Mouse (Mus musculus) neural tube, embryonic 10.5 days (tissue): ENCODE data around the gene Sox2.

Source experiments
- DNase-seq: peaks from one replicate; pipeline ENCODE4 v3.0.0-alpha.2; 2017; ENCODE audit warnings: low spot score; ENCODE audit errors: extremely low spot score

The Sox2 gene

DNA sequence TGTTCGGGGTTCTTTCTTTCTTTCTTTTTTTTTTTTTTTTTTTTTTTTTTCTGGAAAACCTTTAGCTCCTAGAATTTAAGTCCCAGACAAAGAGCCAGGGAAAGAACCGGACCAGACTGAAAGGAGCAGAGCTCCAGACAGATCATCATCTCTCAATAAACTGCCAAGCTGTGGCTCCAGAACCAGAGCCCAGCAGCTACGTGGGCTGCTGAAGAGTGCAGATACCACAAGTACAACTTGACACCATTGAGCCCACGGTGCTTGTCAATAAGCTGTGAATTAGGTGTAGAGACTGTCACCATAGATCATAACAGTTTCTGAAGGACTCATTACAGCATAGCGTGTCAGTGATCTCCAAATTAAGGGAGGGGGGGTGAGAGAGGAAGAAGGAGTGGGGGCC lies 7.1 kb upstream of the Sox2 start:
- peak; percentile 27 for DNase-seq

DNA sequence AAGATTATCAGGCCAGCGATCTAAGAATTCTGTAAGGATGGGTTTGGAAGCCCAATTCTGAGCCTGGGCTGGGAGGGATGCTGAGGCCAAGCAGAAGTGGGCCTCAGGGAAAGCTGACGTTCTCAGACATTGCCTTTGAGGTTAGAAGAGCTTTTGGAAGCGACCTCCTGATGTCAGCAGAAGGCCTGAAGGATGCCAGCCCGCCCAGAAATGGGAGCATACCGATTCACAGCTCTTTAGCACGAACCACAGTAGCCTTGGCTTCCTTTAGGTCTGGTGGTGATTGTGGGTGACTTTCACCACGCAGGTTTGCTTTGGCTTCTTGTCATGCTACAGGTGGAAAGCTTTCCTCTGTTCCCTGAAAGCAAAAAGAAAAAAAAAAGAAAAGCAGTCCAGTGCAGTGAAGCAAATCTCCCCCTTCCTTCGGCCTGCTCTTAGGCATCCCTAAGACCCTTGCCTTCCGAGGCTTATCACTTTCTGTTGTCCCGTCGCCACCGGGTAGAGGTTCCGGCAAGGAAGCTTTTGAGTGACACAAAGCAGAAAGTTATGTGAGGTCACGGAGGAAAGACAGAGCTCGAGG lies 6.6 kb upstream of the Sox2 start:
- DNase-seq: peak; percentile 38

DNA sequence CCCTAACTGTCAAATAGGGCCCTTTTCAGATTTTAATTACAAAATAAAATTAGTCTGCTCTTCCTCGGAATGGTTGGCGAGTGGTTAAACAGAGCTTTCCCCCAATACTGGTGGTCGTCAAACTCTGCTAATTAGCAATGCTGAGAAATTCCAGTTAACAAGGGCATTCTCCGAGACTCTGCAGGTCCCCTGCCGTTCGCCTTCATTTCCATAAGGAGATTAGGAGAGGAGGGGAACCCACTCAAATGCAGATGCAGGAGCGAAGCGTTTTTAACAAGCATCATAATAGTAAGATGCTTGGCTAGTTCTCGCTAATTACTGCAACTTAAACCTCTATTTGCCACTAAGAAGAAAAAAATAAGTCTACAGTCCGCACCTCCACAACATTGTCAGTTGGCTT lies 4.0 kb upstream of the Sox2 start:
- DNase-seq: no peak

DNA sequence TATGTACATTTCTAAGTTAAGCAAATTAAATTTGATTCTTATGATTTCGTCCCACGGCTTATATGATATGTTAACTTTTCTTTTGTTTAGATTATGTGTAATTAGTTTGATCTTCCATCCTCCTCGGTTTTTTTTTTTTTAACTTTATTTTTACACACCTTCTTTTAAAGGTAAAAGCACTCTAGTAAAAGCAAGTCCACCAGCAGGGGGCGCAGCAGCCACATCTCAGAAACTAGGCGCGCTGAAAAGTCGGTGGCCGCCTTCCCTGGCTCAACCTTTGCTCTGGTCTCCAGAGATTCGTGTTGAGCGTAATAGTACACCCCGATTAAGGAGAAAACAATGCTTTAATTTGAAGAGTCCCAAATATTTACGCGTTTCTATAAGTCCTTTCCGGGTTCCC lies 2.5 kb upstream of the Sox2 start:
- DNase-seq: peak; percentile 89

DNA sequence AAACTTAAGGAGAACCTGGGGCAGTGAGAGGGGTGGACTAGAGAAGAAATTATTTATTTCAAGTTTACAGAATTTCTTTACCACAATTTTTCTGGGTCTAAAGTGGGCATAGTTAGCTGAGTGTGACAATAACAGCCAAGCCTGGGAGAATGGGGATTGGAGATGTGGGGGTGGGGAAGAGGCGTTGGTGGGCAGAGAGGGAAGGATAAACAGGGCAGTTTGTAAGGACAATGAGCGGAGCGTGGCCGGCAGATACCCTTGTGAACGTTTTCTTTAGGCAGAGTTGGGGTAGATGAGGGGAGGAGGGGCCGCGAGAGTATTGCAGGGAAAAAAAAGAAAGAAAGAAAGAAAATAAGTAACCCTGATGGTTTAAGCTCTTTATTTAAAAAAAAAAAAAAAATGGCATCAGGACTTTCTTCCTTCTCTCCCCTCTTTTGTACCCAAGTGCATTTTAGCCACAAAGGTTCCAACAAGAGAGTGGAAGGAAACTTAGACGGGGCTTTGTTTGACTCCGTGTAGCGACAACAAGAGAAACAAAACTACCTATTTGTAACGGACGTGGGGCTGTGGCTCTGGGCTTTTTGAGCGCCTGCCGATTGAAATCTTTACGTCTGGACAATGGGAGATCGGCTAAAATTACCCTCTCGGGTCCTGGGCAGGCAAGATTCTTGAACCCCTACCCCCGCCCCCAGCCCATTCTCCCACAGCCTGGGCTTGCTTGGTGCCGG lies 1.9 kb upstream of the Sox2 start:
- DNase-seq: peak; percentile 59

DNA sequence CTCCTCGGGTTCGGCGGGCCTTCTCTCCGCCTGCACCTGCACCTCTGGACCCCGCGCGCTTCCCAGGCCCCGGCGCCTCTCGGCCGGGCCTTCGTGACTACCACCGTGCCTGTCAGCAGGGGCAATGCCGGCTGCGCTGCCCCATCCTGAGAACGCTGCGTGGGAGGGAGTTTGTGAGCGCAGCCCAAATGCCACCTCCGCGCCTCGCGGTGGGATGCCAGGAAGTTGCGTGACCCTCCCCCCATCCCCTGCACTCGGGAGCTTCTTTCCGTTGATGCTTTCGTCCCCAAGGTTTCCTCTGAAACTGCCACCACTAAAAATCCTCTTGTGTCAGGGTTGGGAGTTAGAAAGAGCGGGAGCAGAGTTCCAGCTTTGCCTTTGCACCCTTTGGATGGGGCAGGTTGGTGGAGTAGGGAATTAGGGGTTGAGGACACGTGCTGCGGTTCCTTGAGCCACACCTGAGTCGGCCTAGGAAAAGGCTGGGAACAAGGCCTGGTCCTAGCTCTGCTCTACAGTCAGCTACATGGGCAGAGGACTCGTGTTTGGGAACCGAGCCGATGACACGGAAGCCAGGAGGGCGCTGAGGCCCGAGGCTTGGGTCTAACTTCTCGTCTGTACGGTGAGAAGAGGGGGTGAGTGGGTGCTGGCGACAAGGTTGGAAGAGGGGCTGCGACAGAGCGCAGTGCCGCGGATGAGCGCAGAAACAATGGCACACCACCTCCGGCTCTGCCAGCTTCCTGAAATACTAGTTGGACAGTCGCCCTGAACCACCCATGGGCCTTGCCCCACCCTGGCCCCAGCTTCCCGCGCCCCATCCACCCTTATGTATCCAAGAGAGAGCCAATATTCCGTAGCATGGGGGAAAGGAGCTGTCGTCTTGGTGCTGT lies 1.1 kb upstream of the Sox2 start:
- DNase-seq: peak; percentile 72

DNA sequence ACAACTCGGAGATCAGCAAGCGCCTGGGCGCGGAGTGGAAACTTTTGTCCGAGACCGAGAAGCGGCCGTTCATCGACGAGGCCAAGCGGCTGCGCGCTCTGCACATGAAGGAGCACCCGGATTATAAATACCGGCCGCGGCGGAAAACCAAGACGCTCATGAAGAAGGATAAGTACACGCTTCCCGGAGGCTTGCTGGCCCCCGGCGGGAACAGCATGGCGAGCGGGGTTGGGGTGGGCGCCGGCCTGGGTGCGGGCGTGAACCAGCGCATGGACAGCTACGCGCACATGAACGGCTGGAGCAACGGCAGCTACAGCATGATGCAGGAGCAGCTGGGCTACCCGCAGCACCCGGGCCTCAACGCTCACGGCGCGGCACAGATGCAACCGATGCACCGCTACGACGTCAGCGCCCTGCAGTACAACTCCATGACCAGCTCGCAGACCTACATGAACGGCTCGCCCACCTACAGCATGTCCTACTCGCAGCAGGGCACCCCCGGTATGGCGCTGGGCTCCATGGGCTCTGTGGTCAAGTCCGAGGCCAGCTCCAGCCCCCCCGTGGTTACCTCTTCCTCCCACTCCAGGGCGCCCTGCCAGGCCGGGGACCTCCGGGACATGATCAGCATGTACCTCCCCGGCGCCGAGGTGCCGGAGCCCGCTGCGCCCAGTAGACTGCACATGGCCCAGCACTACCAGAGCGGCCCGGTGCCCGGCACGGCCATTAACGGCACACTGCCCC lies 586 bp downstream of the Sox2 start:
- peak; percentile 82 for DNase-seq

DNA sequence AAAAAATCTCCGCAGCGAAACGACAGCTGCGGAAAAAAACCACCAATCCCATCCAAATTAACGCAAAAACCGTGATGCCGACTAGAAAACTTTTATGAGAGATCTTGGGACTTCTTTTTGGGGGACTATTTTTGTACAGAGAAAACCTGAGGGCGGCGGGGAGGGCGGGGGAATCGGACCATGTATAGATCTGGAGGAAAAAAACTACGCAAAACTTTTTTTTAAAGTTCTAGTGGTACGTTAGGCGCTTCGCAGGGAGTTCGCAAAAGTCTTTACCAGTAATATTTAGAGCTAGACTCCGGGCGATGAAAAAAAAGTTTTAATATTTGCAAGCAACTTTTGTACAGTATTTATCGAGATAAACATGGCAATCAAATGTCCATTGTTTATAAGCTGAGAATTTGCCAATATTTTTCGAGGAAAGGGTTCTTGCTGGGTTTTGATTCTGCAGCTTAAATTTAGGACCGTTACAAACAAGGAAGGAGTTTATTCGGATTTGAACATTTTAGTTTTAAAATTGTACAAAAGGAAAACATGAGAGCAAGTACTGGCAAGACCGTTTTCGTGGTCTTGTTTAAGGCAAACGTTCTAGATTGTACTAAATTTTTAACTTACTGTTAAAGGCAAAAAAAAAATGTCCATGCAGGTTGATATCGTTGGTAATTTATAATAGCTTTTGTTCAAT lies 1.4 kb downstream of the Sox2 start:
- DNase-seq: peak; percentile 46

DNA sequence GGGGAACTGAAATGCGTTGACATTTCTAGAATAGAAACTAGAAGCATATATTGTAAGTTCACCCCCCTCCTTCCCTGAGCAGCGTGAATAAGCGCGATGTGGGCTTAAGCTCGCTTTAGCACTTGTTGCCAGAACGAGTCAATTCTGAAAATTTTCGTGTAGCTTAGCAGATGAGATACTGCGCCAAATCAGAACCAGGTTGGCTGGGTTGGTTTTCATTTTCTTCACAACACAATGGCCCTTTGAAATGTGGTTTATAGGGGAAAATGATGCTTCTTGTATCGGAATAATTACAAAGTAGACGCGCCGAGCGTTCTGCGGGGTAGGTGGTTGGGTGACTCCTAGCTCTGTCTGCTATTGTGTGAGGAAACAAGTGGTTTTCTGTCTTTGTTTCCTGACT lies 2.4 kb downstream of the Sox2 start:
- DNase-seq: peak; percentile 67

DNA sequence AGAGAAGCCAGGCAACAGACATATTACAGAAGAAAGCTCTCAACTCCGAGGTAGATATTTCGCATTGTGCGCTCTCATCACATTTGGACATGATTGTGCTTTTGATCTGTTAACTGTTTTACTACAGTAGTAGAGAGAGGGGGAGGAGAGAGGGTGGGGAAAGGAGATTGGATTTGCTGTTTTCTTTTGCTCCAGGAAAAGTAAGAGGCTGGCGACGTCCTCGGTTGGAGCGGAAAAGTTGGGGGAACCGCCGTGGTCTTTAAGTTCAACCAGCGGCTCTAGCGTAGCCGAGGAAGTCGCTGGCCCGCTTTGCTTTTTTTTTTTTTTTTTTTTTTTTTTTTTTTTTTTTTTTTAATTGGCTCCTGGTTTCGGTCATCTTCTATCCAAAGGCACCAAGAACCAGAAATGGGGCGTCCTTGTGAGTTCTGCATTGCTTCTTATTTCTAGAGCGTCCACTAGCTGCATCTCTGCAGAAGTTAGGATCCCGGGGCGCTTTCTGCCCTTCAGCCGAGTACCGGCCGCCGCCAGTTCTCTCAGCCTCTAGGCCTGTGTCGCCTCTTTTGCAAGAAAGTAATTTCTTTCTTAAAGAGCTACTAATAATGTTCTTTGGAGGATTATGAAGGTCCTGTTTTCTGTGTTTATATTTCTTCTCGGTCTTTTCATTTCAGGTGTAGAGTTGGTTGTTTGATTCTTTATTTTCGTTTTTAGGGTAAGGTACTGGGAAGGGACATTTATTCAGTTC lies 3.2 kb downstream of the Sox2 start:
- DNase-seq: peak; percentile 48

DNA sequence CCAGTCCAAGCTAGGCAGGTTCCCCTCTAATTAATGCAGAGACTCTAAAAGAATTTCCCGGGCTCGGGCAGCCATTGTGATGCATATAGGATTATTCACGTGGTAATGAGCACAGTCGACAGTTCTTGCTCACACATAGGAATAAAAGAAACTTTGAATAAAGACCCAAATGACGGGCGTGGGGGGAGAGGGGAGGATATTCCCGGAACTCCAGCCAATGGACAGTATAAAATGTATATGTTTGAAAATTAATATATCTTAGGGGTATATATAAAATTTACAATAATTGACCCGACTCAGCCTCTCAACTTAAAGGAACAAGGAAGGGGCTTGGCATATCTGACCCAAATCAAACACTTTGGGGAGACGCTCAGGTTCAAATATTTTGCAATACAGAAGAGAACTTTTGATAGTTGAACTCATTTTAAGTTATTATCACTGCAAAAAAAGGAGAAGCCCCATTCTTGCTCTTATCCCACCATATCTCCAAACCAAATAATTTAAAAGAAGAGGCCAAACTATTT lies 3.8 kb downstream of the Sox2 start:
- DNase-seq: peak; percentile 58

DNA sequence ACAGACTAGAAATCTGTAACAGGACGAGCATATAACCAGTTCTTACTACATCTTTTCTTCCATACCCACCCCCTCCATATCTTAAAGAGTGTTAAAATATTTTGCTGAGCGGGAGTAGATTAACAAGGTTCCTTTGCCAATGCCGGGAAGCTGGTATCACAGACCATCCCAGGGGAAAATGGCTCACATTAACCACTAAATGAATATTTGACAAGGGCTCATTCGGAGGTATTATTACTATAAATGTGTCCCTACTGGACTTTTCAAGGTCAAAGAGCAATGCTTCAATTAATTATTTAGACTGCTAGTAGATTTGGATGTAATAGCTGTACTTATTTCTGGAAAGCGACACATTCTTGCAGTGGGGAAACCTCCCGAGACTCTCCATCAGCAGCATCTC lies 4.6 kb downstream of the Sox2 start:
- DNase-seq: no peak

DNA sequence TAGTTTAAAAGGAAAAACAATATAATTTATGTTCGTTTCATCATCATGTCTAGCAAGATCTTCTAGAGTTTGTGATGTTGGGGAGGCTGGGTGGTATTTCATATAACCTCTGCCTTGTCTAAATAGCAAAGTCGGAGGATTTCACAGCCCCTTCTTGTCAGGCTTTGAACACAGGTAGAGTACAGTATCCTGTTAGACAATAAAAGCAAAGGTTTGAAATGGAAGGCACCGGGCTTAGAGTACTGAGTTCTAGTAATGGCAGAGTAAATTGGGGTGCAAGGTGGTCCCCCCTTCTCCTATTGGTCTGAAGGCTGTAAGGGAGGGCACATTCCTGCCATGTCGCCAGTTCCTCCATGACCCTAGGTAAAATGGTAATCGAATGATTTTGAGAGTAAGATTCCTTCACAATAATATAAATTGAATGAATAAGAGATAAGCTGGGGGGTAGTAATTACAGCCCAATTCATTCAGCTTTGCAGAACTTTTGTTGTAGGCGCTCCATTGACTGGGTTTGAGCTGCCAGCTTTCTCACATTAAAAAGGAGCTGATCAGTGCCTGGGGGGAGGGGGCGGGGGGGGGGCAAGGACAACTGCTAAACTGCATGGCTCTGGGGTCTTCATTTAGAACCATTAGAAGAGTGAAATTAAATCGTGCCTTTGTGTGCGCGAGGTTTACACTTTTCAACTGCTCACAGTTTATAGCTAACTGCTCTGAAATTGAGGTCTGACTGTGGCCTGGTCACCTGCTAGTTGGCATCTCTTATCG lies 5.3 kb downstream of the Sox2 start:
- DNase-seq: no peak

DNA sequence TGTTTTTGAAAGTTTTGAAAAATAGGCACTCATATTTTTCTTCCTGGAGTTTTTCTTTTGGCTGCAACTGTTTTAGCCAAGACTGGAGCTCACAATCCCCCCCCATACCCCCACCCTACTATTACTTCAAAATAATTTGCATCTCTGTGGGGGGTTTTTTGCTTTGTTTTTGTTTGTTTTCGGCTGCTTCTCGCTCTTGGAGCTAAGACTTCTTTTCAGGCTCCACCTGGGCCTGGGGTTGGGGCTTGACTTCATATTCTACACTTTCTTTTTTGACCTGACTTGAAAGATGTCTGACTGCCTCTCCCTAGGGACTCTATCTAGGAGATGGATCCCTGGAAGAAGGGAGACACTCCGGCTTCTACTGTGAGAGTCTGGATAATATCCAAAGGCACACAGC lies 5.9 kb downstream of the Sox2 start:
- DNase-seq: no peak

DNA sequence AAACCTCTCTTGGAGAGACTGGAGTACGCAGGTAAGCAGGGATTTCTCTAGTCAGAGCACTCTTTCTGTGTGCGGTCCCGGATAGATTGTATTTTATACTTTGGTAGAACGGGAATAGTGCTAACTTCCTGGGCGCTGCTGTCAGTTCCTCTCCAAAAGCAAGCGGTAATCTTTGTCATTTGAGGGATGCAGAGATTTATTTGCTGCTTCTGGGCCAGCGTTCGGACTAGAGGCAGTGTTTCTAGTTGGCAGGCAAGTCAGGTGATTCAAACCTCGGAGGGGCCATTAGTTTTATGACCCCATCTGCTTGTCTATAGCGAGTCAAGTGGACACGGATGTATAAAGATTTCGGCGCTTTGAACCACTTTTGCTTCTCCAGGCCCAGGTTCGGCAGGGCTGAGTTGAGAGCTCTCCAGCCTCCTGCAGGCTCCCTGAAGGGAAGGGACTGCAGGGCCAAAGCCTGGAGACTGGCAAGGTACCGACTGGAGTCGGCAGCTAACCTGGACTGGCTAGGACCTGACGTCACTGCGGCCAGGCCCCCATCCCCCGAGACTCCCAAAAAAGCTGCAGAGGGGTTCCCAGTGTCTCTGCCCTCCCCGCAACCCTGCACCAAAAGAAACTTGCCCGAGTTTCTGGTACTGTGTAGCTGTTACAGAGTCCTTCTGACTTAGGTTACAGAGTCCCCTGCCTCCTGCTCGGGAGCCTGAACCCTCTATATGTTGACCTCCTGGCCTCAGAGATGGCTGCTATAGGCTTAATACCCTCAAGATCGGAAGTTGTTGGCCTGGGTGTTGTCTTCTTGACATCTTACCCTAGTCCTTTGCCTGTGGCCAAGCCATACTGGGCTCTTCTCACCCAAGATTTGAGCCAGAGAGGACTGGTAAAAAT lies 6.9 kb downstream of the Sox2 start:
- DNase-seq: peak; percentile 51

DNA sequence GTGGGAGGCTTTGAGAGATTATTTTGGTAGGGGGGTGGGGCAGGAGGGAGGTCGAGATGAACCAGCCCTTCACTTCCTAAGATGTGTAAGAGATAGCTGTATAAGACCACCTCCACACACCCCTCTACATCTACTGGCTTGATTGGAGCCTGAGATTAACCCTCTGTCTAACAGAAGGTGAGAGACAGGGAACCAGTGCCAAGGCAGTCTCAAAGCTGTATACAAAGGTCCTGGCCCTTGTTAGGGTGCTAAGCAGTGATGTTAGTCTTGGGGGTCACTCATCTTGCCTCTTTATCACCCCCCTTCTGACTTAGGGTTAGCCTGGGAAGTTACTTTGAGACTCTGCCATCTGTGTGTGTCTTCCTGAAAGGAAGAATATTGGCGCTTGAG lies 7.5 kb downstream of the Sox2 start:
- peak; percentile 22 for DNase-seq

DNA sequence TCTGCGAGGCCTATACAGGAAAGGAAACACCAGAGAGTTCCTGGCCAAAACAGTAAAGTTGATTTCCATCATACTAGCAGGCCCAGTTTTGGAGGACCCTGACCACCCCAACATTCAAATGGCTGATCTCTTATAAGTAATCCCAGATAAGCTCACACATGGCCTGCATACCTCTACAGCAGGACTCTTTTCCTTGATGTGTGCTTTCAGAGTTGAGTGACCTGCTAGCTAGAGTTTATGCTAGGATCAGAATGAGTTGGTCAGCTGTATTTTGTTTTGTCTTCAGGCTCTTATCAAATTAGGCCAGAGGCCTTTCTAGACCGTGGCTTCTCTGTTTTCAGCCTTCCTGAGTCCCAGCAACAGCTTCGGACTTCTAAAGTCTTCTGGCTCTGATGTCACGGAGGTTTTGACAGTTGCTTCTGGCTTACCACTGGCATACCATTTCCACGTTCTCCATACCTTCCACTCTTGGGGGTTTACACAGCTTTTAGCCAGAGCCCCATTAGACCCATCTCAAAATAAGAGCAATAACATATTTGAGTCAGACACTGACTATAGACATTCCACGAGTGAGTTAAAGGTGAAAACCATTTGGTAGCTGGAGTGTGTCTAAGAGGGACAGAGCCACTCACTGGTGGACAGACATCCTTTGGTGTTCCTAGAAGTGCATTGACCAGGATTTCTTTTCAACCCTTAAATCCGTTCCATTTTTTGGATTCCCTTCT lies 8.2 kb downstream of the Sox2 start:
- DNase-seq: peak; percentile 22
